Mouse (Mus musculus) myocyte (in vitro differentiated cells): Measurements from ENCODE around the gene Ak1.

ENCODE experiments used
- CEBPB ChIP-seq: IDR thresholded peaks from 2 replicates; pipeline ENCODE4 v1.6.1; 2011; ENCODE audit warnings: mild to moderate bottlenecking, moderate library complexity; ENCODE audit not compliant: poor library complexity, insufficient read depth, severe bottlenecking
- E2F4 ChIP-seq: IDR thresholded peaks from one replicate; pipeline ENCODE4 v1.6.1; 2011; ENCODE audit warnings: mild to moderate bottlenecking, control low read depth, moderate library complexity; ENCODE audit not compliant: insufficient read depth
- MAX ChIP-seq: IDR thresholded peaks from one replicate; pipeline ENCODE4 v1.6.1; 2011; ENCODE audit warnings: low read depth, mild to moderate bottlenecking, control low read depth
- MYOD1 ChIP-seq, 3 experiments: IDR thresholded peaks; one replicate each; pipeline ENCODE4 v1.6.1; 2011; ENCODE audit warnings: control low read depth in 2 of 3, low read depth in 2 of 3, mild to moderate bottlenecking in 2 of 3, moderate library complexity in 1 of 3; ENCODE audit not compliant: insufficient read length in 2 of 3, control insufficient read depth in 1 of 3
- MYOG ChIP-seq, 3 experiments: IDR thresholded peaks; one replicate each; pipeline ENCODE4 v1.6.1; 2011; ENCODE audit warnings: control low read depth in 2 of 3, low read depth in 2 of 3, mild to moderate bottlenecking in 2 of 3; ENCODE audit not compliant: insufficient read length in 2 of 3, control insufficient read depth in 1 of 3, insufficient read depth in 1 of 3
- POLR2A ChIP-seq: IDR thresholded peaks from one replicate; pipeline ENCODE4 v1.6.1; 2011; ENCODE audit warnings: low read depth, mild to moderate bottlenecking, control low read depth, moderate library complexity; ENCODE audit not compliant: insufficient read length
- POLR2AphosphoS2 ChIP-seq: IDR thresholded peaks from one replicate; pipeline ENCODE4 v1.6.1; 2011; ENCODE audit warnings: low read depth, control low read depth; ENCODE audit not compliant: insufficient read length
- REST ChIP-seq: IDR thresholded peaks from one replicate; pipeline ENCODE4 v1.6.1; 2011; ENCODE audit warnings: mild to moderate bottlenecking, control low read depth, moderate library complexity; ENCODE audit not compliant: insufficient read depth, insufficient read length
- SRF ChIP-seq: IDR thresholded peaks from one replicate; pipeline ENCODE4 v1.6.1; 2011; ENCODE audit warnings: low read depth; ENCODE audit not compliant: control insufficient read depth, insufficient read length
- TCF12 ChIP-seq: IDR thresholded peaks from one replicate; pipeline ENCODE4 v1.6.1; 2011; ENCODE audit warnings: mild to moderate bottlenecking, control low read depth; ENCODE audit not compliant: poor library complexity, insufficient read depth, severe bottlenecking
- TCF3 ChIP-seq: IDR thresholded peaks from one replicate; pipeline ENCODE4 v1.6.1; 2011; ENCODE audit warnings: low read depth, control low read depth; ENCODE audit not compliant: insufficient read length
- USF1 ChIP-seq: IDR thresholded peaks from one replicate; pipeline ENCODE4 v1.6.1; 2011; ENCODE audit warnings: low read depth, mild to moderate bottlenecking, control low read depth, moderate library complexity

DNA sequence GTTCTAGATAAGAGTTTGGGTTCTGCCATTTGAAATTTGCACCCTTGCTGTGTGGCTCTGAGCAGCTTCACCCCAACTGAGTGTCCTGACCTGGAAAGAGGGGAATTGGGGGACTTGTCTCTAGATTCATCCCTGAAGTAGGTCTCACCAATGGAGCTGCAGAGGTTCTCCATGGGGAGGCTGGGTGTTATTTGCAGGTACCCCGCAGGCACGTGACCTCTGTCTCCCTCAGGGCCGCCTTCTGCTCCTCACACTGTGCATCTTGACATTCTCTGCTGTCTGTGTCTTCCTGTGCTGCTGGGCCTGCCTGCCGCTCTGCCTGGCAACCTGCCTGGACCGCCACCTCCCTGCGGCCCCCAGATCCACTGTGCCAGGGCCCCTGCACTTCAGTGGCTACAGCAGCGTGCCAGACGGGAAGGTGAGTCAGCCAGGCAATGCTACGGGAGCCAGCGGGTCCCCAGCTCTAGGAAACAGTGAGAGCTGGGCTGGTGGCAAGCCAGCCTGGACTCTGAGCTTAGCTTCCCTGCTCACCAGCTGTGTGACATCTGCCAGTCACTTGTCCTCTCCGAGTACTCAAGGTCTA lies 32.3 kb upstream of the Ak1 start:
- TF ChIP-seq POLR2A (peak; percentile 29), CEBPB (no peak), E2F4 (no peak), USF1 (peak; percentile 52), MAX (no peak), TCF12 (no peak), POLR2AphosphoS2 (no peak), MYOG (IDR thresholded peaks at IDR 0.05; ENCODE audit: control insufficient read depth in 1 of 3, insufficient read depth in 1 of 3, insufficient read length in 2 of 3, low read depth in 2 of 3) (no peak), TCF3 (no peak), REST (no peak), MYOD1 (IDR thresholded peaks at IDR 0.05; ENCODE audit: control insufficient read depth in 1 of 3, insufficient read length in 2 of 3, low read depth in 2 of 3) (peak in 1 of 3 experiments; percentile 16), SRF (no peak)
